Mouse (Mus musculus) natural killer cell, adult 2 months (primary cell): Measurements from ENCODE around the gene Qpctl.

Source experiments
- DNase-seq, 2 experiments: peaks; one replicate each; pipeline ENCODE4 v3.0.0; 2022; ENCODE audit warnings: low spot score in 2 of 2

Gene Qpctl

DNA sequence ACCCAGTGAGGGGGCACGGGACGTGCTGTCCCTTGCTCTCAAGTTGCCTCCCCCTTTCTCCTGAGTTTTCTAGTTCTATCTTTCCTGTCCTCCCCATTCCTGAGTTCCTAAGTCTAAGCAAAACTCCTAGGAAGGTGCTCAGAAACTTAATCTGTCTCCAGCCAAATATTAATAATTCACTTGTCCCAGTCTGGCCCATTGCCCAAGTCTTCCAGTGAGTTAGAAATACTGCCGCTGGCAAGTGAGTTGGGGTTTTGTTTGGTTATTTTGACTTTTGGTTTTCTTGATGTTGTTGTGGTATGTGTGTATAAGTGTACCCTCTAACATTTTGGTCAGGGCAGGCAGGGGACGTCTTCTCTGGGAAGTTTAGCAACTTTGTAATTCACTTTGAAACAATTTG is 27.4 kb downstream of the Qpctl start:
- no peak for DNase-seq

GRCm38 (mm10) chr7:19119631-19120429 is 29.3 kb downstream of the Qpctl start, which contains the start of gene Fbxo46:
TSS of gene Fbxo46 (plus strand) at chr7:19119859.
- DNase-seq, result peak; percentile 94 to 95

GRCm38 (mm10) chr7:19119083-19119482 is 30.0 kb downstream of the Qpctl start:
- DNase-seq, result no peak

GRCm38 (mm10) chr7:19118028-19118771 is 30.9 kb downstream of the Qpctl start, which contains the start of gene Gm4969:
TSS of gene Gm4969 (minus strand) at chr7:19118368.
- DNase-seq, result no peak

GRCm38 (mm10) chr7:19109565-19109964 is 39.5 kb downstream of the Qpctl start:
- no peak for DNase-seq

GRCm38 (mm10) chr7:19107436-19107835 is 41.7 kb downstream of the Qpctl start:
- no peak for DNase-seq

GRCm38 (mm10) chr7:19104486-19104885 is 44.6 kb downstream of the Qpctl start:
- DNase-seq, result no peak

DNA sequence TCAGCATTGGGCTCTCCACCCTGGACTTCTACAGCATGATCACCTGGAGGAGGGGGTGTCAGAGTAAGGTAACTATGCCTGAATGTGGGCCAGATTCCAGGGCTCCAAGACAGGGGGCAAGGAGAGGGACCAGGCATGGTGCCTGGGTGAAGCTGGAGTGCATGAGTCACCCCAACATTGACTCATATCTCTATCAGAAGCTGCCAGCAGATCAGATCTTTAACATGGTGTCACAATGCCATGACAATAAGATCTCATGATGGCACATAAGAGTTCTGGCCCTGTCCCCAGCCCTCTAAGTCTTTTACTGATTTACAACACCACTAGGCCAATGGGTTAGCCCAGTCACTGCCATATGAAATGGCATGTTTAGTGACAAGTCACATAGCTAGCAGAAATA is 45.4 kb downstream of the Qpctl start:
- DNase-seq, result no peak

DNA sequence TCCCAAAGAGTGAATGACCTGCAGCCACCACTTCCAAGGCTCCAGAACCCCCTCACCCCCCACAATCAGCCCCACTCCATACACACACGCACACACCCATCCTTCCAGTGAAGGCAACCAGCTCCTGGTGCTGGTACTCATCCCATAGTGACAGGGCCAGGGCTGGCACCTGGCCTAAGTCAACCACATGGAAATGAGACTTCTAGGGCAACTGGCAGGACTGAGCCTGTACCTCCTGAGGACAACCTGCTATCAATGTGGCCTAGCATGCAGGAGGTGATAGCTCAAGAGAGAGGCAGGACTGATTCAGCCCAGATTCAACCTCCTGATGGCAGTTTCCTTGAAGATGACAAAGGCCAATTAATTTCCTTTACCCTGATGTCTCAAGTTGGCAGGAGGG is 48.8 kb downstream of the Qpctl start:
- no peak for DNase-seq

- DNase-seq, result no peak
Measured at GRCm38 (mm10) chr7:19098811-19099210, 50.3 kb downstream of the Qpctl start.

- DNase-seq, result no peak
Measured at GRCm38 (mm10) chr7:19097863-19098262, 51.2 kb downstream of the Qpctl start.

GRCm38 (mm10) chr7:19097217-19097616 is 51.9 kb downstream of the Qpctl start:
- no peak for DNase-seq

DNA sequence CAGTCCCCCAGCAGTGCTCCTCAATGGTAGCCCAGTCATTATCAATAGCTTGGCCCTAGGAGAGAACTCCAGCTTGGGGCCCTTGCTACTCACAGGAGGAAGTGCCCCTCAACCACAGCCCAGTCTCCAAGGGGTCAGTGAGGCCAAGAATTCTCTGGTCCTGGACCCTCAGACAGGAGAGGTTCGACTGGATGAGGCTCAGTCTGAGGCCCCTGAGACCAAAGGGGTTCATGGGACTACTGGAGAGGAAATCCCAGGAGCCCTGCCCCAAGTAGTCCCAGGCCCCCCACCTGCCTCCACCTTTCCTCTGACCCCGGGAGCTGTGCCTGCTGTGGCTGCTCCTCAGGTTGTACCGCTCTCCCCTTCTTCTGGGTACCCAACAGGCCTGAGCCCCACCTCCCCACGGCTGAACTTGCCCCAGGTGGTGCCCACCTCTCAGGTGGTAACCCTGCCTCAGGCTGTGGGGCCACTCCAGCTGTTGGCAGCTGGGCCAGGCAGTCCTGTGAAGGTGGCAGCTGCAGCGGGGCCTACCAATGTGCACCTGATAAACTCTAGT is 52.6 kb downstream of the Qpctl start:
- DNase-seq, result no peak

DNA sequence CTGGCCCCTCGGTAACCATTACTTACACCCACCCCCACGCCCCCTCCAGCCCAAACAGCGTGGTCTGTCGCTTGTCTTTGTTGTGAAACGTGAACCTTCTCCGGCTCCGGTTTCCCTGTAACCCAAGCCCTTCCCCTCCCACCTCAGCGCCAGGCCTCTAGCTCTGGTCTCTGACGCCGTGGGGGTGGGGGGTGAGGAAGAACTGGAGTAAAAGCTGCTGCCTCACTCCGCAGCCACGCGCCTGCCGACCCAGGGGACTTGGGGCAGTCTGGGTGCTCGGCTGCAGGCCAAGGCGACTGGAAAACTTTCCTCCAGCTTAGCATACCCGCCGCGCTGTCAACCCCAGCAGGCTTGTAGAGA is 53.4 kb downstream of the Qpctl start:
- DNase-seq, result no peak

DNA sequence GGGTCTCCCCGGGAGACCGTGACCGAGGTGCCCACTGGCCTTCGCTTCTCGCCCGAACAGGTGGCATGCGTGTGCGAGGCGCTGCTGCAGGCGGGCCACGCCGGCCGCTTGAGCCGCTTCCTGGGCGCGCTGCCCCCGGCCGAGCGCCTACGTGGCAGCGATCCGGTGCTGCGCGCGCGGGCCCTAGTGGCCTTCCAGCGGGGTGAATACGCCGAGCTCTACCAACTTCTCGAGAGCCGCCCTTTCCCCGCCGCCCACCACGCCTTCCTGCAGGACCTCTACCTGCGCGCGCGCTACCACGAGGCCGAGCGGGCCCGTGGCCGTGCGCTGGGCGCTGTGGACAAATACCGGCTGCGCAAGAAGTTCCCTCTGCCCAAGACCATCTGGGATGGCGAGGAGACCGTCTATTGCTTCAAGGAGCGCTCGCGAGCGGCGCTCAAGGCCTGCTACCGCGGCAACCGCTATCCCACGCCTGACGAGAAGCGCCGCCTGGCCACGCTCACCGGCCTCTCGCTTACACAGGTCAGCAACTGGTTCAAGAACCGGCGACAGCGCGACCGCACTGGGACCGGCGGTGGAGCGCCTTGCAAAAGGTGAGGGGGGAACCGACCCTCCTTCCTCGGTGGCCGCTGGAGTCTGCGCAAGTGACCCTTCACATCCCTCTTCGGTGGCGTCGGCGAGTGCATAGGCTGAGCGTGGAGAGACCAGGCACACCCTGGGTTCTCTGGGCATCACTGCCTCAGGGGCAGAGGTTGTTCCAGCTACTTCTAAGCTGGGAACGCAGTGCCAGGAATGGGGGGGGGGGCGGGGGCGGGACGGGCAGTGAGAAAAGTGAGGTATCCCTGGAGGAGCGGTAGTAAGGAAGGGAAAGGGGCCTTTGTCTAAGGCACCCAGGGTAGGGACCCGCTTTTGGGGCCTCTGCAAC is 54.0 kb downstream of the Qpctl start:
- DNase-seq, result no peak

DNA sequence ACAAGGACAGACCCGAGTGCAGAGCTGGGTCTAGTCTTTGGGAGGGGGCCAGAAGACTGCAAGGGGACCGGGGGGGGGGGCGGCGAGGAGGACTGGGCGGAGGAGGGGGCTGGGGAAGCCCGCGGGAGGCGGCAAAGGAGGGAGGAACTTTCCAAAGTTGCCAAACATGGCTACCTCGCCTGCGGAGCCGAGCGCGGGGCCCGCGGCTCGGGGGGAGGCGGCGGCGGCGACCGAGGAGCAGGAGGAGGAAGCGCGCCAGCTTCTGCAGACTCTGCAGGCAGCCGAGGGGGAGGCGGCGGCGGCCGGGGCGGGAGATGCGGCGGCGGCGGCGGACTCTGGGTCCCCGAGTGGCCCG is 54.6 kb downstream of the Qpctl start, which contains the start of gene Six5:
Six5 (plus strand) TSS at position 124 of the 355 bp plus-strand sequence.
- DNase-seq, result no peak

DNA sequence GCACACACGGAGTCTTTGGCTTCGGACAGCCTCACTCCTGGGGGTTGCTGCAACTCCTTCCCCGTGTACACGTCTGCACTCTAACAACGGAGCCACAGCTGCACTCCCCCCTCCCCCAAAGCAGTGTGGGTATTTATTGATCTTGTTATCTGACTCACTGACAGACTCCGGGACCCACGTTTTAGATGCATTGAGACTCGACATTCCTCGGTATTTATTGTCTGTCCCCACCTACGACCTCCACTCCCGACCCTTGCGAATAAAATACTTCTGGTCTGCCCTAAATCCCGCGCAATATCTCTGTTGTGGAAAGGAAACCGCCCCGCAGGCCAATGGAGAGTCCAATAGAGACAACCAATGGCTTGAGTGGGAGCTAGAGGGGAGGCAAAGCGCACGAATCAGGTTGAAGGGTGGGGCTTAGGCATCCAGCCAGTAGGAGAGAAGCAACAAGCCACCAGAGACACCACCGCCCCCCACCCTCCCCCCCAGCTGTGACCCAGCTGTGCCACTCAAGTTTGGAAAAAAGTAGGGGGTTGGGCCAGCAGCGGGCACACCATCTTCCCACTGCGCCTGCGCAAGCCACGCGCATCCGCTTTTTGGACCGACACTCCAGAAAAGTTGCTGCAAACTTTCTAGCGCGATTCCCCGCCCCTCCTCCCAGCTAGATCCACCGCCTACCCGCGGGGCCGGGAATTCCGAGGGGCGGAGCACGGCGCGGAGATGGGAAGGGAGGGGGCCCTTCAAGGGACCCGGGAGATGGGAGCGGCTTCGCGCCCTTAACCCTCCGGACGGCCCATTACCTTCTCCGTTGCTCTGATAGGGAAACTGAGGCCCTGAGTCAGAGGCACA is 55.3 kb downstream of the Qpctl start:
- DNase-seq, result peak; percentile 65 to 79

GRCm38 (mm10) chr7:19093174-19093521 is 55.9 kb downstream of the Qpctl start:
- DNase-seq, result peak; percentile 77 to 87

DNA sequence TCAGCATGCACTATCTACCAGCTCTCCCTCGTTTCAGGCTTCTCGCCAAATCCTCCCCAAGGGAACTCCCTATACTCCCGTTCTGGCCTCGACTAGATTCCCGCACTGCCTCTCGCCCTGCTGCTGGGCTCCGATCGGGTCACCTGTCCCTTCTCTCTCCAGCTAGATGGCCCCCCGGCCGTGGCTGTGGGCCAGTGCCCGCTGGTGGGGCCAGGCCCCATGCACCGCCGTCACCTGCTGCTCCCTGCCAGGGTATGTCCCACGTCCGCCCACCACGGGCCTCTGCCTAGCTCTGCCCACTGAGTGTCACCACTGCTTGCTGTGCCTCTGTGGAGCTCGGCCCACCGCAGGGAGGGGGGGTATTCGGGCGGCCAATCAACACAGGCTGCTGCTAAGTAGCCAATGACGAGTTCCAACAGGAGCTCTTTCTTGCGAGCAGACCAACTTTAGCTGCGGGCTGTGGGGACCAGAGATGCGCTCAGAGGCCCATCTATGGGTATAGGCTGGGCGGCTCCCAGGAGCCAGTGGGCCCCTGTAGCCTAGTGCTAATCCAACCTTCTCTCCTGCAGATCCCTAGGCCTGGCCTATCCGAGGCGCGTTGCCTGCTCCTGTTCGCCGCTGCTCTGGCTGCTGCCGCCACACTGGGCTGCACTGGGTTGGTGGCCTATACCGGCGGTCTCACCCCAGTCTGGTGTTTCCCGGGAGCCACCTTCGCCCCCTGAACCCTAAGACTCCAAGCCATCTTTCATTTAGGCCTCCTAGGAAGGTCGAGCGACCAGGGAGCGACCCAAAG is 56.5 kb downstream of the Qpctl start:
- no peak for DNase-seq

GRCm38 (mm10) chr7:19091913-19092312 is 57.2 kb downstream of the Qpctl start:
- DNase-seq, result no peak
